Mouse (Mus musculus) neural tube, embryonic 11.5 days (tissue): ENCODE results near the gene Ralgps2. TPM values are rescaled to one million over a fixed set of nuclear protein-coding genes. Genes with fewer than 3 reads are reported as not detected.

Experiments used
- ATAC-seq: fragments of 200-750 bp; cut with Nextera tagmentation; 2 replicates; pipeline ENCODE4 v1.8.0; 2017; ENCODE audit warnings: moderate number of reproducible peaks, mild to moderate bottlenecking, moderate TSS enrichment, moderate library complexity; ENCODE audit not compliant: insufficient read depth, low FRiP score, low TSS enrichment
- DNase-seq: peaks from one replicate; pipeline ENCODE4 v3.0.0-alpha.2; 2015; ENCODE audit warnings: low spot score
- H3K27ac ChIP-seq: fragments of 300-500 bp; sonication (generic); 2 replicates; pipeline ENCODE4 v1.5.1; 2014; ENCODE audit warnings: low read depth, mild to moderate bottlenecking, low read length
- H3K27me3 ChIP-seq: fragments of 300-500 bp; sonication (generic); 2 replicates; pipeline ENCODE4 v1.6.1; 2014; ENCODE audit warnings: mild to moderate bottlenecking, low read length, mixed read lengths; ENCODE audit not compliant: control insufficient read depth, insufficient read depth
- H3K36me3 ChIP-seq: fragments of 300-500 bp; sonication (generic); 2 replicates; pipeline ENCODE4 v1.6.1; 2014; ENCODE audit warnings: mild to moderate bottlenecking, low read length, moderate library complexity, mixed read lengths; ENCODE audit not compliant: control insufficient read depth, insufficient read depth
- H3K4me1 ChIP-seq: fragments of 300-500 bp; sonication (generic); 2 replicates; pipeline ENCODE4 v1.6.1; 2014; ENCODE audit warnings: low read length, mixed read lengths; ENCODE audit not compliant: control insufficient read depth, insufficient read depth
- H3K4me2 ChIP-seq: fragments of 300-500 bp; sonication (generic); 2 replicates; pipeline ENCODE4 v1.6.1; 2014; ENCODE audit warnings: low read depth, mild to moderate bottlenecking, moderate library complexity
- H3K4me3 ChIP-seq: fragments of 300-500 bp; sonication (generic); 2 replicates; pipeline ENCODE4 v1.5.1; 2014; ENCODE audit warnings: low read depth, low read length
- H3K9ac ChIP-seq: fragments of 300-500 bp; sonication (generic); 2 replicates; pipeline ENCODE4 v1.6.1; 2014; ENCODE audit warnings: mild to moderate bottlenecking, low read length
- H3K9me3 ChIP-seq: fragments of 300-500 bp; sonication (generic); 2 replicates; pipeline ENCODE4 v1.6.1; 2016; ENCODE audit warnings: low read length; ENCODE audit not compliant: control insufficient read depth
- WGBS: fragments of 180-500 bp; shearing (Covaris S2); extraction: QIAGEN DNeasy Blood & Tissue Kit; methylation state at CpG from one replicate; pipeline ENCODE4 v1.1.7; 2014; 5-methylcytosine and 5-hydroxymethylcytosine counted together
- polyA plus RNA-seq: library from polyadenylated mRNA; unstranded; fragments of >200 nt; fragmentation: Nextera tagmentation; extraction: Ambion mirVana; gene quantifications from 2 replicates; pipeline ENCODE4 v1.2.1, GENCODE M21; 2014

The Ralgps2 gene
- polyA plus RNA-seq, 1 experiment from 2014 or later = 95.7 TPM

DNA sequence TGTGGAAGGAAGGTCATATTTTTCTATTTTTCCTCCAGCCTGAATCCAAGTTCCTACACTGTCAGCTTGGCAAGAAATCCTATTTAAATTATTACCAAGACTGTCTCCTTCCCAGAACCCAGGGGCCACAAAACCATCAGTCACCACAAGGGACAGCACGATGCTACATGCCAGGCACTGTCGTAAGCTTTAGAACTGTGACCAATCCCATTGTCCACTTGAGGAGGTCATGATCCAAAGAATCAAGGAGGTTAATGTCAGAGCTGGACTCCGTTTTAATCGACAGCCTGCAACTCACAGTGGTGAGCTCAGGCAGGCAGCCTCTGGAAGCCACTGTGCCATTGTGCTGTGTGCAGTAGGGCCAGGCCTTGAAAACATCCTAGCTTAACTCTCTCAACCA lies 181.1 kb downstream of the Ralgps2 start:
- H3K27ac ChIP-seq = 0 out of 2 replicates have a peak overlapping the region, but pooled peaks have one; percentile 47
- no peak overlapping the region for H3K9ac ChIP-seq
- 19% methylated on average over 4 of the region's 4 CpGs for WGBS
- ATAC-seq = no peak
- H3K4me2 ChIP-seq = no peak overlapping the region
- no peaks in the 10 kb centered on the region for H3K36me3 ChIP-seq
- H3K27me3 ChIP-seq = no peaks in the 10 kb centered on the region
- H3K4me1 ChIP-seq = peaks cover 27% of the 10 kb centered on the region
- H3K4me3 ChIP-seq = no peak overlapping the region
- no peaks in the 10 kb centered on the region for H3K9me3 ChIP-seq
- no peak for DNase-seq

- H3K27me3 ChIP-seq = no peaks in the 10 kb centered on the region
- H3K27ac ChIP-seq = peak overlapping the region; percentile 91
- peak overlapping the region; percentile 32; the same call in 1 of the 2 replicates for H3K9ac ChIP-seq
- DNase-seq = peak; percentile 81
- no peaks in the 10 kb centered on the region for H3K9me3 ChIP-seq
- H3K4me3 ChIP-seq = no peak overlapping the region
- WGBS = 28% methylated on average over 15 of the region's 15 CpGs
- H3K36me3 ChIP-seq = no peaks in the 10 kb centered on the region
- peak; percentile 58 for ATAC-seq
- peaks cover 38% of the 10 kb centered on the region for H3K4me1 ChIP-seq
- peak overlapping the region; percentile 10; the same call in 1 of the 2 replicates for H3K4me2 ChIP-seq
Measured at GRCm38 (mm10) chr1:156754608-156755413, 184.6 kb downstream of the Ralgps2 start.

Other genes with a start within 250 kb of the Ralgps2 start
- 25.7 and 29.7 TPM in 2 replicates for gene Fam20b, start 220.5 kb downstream of the Ralgps2 start, polyA plus RNA-seq
- gene Angptl1, start 101.1 kb downstream of the Ralgps2 start, polyA plus RNA-seq = 9.5 and 13.0 TPM in 2 replicates
- not detected in 2 replicates for gene Tex35, start 169.1 kb upstream of the Ralgps2 start, polyA plus RNA-seq